Mouse (Mus musculus) cerebellum, postnatal 25 days (tissue): ENCODE measurements around the gene Terb1.

Experiments used
- DNase-seq, 2 experiments: peaks; one replicate each; pipeline ENCODE4 v3.0.0; 2021; ENCODE audit warnings: mixed read lengths in 2 of 2

Terb1 gene

GRCm38 (mm10) chr8:104509061-104510006 is at the start of gene Terb1:
Gene Terb1 (minus strand): TSS chr8:104509910.
- peak; percentile 59 to 69 for DNase-seq

GRCm38 (mm10) chr8:104557226-104557625 is 47.5 kb upstream of the Terb1 start:
- no peak for DNase-seq

DNA sequence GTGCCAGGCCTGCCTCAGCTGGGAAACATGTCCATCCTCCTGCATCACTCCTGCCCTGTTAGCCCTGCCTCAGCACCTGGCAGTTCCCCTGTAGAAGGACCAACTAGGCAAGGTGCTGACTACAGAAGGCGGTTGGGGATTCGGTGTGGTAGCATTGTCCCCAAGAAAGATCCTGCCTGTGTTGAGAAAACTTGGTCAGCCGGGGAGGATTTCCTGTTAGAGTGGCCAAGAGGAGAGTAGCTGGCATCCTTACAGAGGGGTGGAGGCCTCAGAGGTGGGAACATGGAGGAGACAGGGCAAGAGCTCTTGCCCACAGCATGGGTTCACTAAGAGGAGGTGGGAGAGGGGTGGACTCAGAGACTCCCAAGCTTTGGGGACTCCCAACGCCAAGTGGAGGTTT is 45.5 kb upstream of the Terb1 start:
- no peak for DNase-seq

GRCm38 (mm10) chr8:104543440-104544045 is 33.8 kb upstream of the Terb1 start:
- DNase-seq: no peak

DNA sequence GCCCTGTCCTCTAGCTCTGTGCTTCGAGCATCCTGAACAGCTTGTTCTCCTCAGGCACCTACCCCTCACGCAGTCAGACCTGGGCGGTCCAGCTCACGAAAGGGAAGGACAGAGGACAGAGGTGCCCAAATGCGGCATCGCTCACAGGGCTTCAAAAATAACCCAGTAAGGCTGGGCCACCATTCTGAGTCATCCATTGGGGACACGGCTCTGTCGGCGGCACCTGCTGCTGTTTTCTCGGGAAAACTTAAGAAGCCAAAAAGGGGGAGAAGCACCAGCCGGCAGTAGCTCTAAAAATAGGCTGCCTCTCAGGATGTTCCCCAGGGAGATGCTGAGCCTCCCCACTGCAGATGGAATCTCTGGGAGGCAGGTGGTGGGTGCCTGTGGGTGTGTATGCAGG is 32.5 kb upstream of the Terb1 start:
- DNase-seq: peak; percentile 60 to 61

DNA sequence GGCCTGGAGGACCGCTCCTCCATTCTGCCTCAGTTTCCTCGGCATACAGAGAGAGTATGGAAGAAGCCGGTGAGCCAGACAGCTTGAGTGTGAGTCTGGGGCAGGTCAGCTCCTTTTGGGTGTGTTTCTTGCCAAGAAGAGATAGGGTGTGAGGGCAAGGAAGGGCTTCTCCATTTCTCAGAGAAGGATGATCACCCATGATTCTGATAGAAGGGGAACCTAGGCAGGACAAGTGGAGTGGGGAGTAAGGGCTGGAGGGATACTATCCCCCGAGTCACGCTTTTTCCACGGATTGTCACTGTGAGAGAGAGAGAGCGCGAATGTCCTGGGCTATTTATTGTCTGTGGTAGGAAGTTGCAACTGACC is 31.8 kb upstream of the Terb1 start:
- DNase-seq: no peak

- peak; percentile 72 to 74 for DNase-seq
Observed at GRCm38 (mm10) chr8:104540710-104541514, 31.2 kb upstream of the Terb1 start.

- DNase-seq: no peak
Observed at GRCm38 (mm10) chr8:104540238-104540637, 30.5 kb upstream of the Terb1 start.

- peak; percentile 32 to 47 for DNase-seq
Observed at GRCm38 (mm10) chr8:104539566-104539965, 29.9 kb upstream of the Terb1 start.

GRCm38 (mm10) chr8:104538896-104539295 is 29.2 kb upstream of the Terb1 start:
- no peak for DNase-seq

DNA sequence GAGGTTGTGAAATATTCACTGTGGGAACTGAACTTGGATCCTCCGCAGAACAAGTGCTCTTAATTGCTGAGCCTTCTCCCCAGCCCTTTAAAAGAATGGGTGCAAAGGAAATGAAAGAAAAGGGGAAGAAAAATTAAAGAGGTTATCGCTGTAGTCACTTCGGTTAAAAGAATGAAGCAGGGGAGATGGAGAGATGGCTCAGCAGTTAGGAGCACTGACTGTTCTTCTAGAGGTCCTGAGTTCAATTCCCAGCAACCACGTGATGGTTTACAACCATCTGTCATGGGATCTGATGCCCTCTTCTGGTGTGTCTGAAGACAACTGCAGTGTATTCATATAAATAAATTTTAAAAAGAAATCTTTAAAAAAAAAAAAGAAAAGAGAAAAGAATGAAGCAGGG is 26.3 kb upstream of the Terb1 start:
- no peak for DNase-seq

- DNase-seq: peak in 1 of 2 experiments; percentile 28
Observed at GRCm38 (mm10) chr8:104535378-104535777, 25.7 kb upstream of the Terb1 start.

- DNase-seq: peak; percentile 53 to 55
Observed at GRCm38 (mm10) chr8:104534779-104535141, 25.1 kb upstream of the Terb1 start.

GRCm38 (mm10) chr8:104533971-104534778 is 24.5 kb upstream of the Terb1 start, which contains the start of the genes Nae1 and Car7:
Gene Nae1 (minus strand): TSS chr8:104534637.
Gene Car7 (plus strand): TSS chr8:104534689.
- peak; percentile 97 for DNase-seq

GRCm38 (mm10) chr8:104533551-104533950 is 23.8 kb upstream of the Terb1 start:
- DNase-seq: no peak

GRCm38 (mm10) chr8:104529671-104530070 is 20.0 kb upstream of the Terb1 start:
- peak; percentile 88 for DNase-seq

DNA sequence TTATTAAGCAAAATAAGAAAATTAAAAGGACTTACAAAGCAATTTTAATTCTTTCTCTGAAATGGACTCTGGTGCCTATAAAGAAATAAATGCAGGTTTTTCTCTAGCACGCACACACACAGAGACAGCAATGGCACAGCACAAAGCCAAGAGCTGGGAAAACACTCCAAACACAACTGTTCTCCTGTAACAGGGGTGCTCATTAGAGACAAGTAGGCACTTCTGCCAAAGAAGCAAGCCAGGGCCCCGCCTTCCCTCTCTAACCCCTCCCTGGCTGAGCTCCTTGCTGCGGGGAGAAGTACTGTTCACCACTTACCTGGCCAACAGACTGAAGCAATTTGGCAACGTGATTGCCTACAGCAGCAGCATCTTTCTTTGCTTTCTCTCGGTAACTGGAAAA is 8.2 kb upstream of the Terb1 start:
- DNase-seq: peak in 1 of 2 experiments; percentile 37

- no peak for DNase-seq
Observed at GRCm38 (mm10) chr8:104510134-104510533, 424 bp upstream of the Terb1 start.

DNA sequence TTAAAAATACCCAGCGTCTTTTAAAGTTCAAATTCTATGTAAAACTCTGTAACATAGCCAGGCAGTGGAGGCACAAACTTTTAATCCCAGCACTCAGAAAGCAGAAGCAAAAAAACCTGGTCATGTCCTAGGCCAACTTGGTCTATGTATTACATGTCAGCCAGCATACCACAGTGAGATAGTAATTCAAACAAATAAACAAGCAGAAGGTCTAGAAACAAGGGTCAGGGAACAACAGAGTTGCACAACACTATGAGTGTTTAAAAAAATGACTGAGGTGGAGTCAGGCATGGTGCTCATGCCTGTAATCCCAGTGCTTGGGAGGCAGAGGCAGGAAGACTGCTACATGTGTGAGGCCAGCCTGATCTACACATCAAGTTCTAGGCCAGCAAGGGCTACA is 30.6 kb downstream of the Terb1 start:
- no peak for DNase-seq

- no peak for DNase-seq
Observed at GRCm38 (mm10) chr8:104472465-104472864, 37.2 kb downstream of the Terb1 start.

GRCm38 (mm10) chr8:104467463-104467862 is 42.2 kb downstream of the Terb1 start:
- no peak for DNase-seq

GRCm38 (mm10) chr8:104452177-104452576 is 57.5 kb downstream of the Terb1 start:
- DNase-seq: no peak
